Mouse (Mus musculus): Measurements from ENCODE around the gene Rnf128.

DNA sequence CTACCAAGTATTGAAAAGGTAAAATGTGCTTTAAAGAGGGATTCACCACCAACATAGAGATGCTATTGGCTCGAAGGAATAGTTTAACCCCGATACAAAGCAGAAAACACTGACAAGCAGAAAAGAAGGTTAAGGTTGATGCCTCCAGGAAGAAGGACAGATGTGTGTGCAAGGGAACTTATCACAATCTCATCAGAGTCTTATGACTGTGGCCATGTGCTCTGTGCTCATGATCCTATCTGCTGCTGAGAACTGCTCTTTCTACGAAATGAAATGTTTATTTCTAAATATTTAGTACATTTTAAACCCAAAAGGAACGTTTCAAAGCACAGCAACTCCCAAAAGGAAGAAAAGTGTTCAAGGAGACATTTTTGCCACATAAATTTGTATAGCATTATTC, 30.8 kb upstream of the Rnf128 start:
- TF ChIP-seq CTCF (IDR thresholded peaks at IDR 0.05; ENCODE audit: low read depth) = no peak
- no peak for TF ChIP-seq EP300 (IDR thresholded peaks at IDR 0.05; ENCODE audit: low read depth)
